21 mouse cellular contexts compared by ENCODE assay signal in the genomic region with DNA sequence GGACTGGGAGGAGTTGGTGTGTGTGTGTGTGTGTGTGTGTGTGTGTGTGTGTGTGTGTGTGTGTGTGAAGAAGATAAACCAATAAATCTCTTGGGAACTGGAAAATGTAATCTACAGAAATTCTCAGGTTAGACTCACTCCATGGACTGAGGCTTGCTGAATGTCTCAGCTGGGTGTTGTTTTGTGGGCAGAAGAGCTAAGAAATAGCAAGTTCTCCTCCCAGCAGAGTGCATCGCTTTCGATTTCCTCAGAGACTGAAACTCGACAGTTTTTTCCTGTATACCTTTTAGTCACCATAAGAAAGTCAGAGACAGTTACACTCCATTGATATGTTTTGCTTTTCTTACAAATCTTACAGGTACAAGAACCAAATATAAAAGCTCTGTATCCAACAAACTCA. TPM values are rescaled to one million over a fixed set of nuclear protein-coding genes. Genes with fewer than 3 reads are reported as not detected.
"Had no signal": no experiment of that assay in that cellular context is flagged by ENCODE, and none has a peak within 500 bp of the region (broad histone marks: within the 10 kb centered on the region; RNA-seq: fewer than 3 reads in every experiment).

Gene Ifi214 (minus strand): TSS at position 167 of the 400 bp plus-strand sequence.

RNA-seq across cellular contexts. Expression of gene Ifi214, which starts in this region (rescaled TPM):
- total RNA-seq: layer of hippocampus, adult 18-20 months; layer of hippocampus, postnatal 14 days; left cerebral cortex, adult 8-10 months; left cerebral cortex, postnatal 14 days; left cerebral cortex, postnatal 4 days had no signal
- polyA plus RNA-seq: intestine, embryonic 16.5 days; kidney, embryonic 16.5 days; limb, embryonic 12.5 days; limb, embryonic 15.5 days; liver, embryonic 11.5 days; liver, embryonic 14.5 days; lung, embryonic 14.5 days; lung, postnatal 0 days; midbrain, embryonic 10.5 days; midbrain, embryonic 13.5 days; midbrain, embryonic 16.5 days; myocyte; neural tube, embryonic 11.5 days; neural tube, embryonic 14.5 days; stomach, embryonic 14.5 days; stomach, postnatal 0 days had no signal
